Mouse (Mus musculus): ENCODE results near the gene Stx16.

Stx16 gene

DNA sequence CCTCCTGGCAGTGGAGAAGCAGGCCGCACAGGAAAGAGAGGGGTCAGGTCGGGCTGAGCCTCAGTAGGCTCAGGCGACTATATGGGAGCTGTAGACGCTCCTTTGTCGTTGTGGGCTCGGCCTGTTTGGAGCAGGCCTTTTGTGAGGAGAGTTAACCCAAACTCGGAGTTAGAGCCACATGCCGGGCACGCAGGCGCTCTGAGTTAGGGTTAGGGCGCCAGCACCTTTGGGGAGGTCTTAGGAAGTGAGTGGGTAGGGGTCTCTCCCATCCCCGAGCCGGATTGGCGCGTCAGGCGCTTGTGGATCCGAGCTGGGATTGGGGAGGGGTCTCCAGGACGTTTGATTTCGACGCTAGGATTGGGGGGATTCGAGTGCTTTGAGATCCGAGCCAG is 321 bp downstream of the Stx16 start:
- no peak for DNase-seq

DNA sequence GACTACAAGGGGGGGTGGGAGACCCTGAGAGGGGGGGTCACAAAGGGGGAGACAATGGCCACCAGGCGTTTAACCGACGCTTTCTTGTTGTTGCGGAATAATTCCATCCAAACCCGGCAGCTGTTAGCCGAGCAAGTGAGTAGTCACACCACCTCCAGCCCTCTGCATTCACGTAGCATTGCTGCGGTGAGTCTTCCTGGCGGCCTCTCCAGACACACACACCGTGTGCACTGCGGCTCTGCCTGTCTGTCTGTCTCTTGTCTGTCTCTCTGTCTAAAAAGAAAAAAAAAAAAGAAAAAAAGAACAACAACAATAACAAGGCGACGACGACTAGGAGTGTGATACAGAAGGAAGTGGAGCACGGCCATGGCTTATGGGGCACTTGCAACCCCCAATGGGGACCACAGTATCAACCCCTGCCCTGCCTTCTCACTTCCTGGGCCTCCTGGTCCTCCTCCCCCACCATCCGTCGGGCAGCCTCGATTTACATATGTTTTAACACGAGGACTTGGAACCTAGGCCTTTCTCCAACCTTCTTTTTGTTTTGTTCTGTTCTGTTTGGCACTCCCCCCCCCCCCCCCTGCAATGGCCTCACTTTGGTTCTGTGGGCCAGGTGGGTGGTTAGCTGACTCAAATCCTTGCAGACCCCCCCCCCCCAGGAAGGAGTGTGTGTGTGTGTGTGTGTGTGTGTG is 1.0 kb downstream of the Stx16 start:
- peak; percentile 39 to 47 for DNase-seq

DNA sequence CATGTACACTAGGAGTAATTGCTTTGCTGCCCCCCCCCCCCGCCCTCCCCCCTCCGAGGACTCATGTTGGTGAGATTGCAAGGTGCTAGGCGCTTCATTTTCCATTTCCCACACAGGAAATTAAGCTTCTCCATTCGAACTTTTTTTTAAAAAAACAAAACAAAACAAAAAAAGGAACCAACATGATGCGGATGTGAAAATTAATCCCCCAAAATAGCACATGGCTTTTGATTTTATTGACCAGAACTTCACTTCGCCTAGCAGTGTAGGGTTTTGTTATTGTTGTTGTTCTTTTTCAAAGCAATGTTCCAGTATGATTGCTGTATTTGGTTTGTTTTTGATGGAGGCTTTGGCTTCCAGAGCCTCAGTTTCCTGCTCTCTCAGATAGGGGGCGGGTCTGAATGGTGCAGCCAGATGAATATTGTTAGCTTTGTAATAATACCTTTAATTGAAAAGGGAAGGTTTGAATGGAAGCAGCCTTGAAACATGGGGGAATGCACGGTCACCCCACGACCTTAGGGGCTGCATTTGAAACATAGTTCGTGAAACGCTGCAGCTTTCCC is 1.7 kb downstream of the Stx16 start:
- no peak for DNase-seq

DNA sequence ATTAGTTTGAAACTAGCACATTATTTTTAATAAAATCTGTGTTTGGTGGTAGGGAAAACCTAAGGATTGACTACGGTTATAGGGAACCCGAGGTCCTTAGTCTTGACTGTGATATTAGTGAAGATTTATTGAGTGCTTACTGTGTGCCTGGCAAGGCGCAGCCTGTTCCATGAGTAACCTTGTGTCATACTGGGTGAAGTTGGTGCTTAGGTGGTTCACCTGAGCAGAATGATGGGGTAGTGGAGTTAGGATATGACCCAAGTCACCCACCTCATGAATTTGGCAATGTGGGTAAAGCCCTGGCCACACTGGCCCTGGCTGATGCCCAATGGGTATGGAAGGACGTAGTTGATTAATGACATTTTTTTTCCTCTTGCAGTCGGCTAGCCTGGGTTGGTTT is 5.7 kb downstream of the Stx16 start:
- DNase-seq, result no peak

DNA sequence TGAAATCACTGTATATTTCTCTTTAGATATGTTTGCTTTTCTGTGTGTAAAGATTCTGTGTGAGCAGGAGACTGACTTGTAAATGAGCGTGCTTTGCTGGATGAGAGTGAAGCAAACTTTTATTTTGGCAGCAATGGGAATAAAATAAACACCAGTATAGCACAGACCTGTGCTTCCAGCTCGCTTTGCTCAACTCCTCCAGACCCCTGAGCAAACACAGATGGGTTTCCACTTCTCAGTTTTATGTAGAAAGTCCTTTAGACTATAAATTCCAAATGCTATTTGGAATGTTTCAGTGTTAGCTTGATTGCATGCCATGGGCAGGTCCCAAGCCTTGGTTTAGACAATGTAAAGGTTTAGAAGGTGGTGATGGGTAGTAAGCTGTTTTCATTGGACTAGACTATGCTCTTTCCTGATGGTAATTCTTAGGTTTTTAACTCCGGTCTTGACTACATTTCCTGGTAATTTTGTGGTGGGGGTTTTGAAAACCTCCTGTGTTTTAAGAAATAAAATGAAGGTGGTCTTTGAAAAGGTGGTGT is 6.3 kb downstream of the Stx16 start:
- no peak for DNase-seq

DNA sequence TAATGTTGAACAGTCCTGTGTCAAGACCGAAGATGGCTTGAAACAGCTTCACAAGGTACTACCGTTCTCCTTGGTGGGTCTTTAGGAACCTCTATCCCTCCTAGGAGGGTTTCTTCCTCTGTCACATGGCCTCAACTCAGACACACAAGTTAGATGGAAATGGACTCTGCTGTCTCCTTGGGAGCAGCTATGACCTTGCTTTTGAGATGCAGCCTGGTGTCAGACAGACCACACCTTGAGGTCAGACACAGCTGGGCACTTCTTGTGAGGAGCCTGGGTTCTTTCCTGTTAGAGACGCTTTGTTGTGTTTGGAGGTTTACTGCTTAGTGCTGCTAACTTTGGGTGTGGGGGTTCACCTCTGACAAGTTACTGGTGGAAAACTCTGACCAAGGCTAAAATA is 19.0 kb downstream of the Stx16 start:
- no peak for DNase-seq

DNA sequence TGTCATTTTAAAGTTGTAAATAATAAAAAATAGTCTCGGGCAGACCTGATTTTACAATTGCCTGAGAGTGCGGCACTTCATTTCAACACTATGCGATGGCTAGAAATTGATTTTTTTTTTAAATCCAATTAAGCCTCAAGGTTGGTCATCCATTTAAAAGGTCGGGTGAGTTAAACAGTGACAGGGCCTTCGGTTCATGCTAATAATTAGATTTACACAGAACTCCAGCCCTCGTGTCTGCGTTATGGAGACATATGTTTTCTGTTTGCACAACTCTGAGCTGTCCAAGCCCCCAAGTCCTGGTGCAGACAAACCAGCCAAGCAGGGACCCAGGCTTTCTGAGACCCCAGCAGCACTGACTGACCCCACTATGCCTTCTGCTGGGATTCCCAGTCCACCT is 26.3 kb downstream of the Stx16 start:
- DNase-seq, result no peak

DNA sequence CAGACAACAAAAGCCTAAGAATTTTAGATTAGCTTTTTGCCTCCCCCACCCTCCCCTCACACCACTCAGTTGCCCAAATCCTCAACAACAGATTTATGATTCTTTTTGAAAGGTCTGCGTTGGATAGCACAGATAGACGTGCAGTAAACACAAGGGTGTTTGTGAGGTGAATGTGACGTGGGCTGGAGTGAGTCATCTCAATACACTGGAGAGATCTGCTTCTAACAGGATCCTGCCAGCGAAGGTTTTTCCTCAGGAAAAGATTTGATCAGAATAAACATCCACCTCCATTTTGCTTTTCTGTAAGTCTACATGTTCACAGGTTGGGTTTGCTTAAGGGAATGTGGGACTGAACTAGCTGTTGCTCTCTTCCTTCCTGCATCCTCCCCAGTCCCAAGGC is 27.4 kb downstream of the Stx16 start:
- DNase-seq, result no peak

DNA sequence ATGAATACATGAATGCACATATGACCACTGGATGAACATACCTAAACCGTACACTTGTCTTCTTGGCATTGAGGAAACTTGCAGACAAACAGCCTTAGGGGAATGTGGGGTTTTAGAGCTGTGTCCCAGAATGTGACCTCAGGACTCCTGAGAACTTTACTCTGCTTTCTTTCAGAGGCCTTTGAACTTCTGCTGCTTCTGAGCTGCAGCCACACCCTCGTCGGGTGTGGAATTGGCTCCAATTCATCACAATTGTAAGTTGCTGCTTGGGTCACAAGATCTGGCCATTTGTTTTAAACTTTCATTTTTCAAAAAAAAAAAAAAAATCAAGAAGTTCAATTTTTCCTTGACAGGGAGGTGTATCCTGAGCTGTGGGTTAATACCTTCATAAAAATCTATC is 31.3 kb downstream of the Stx16 start:
- no peak for DNase-seq

DNA sequence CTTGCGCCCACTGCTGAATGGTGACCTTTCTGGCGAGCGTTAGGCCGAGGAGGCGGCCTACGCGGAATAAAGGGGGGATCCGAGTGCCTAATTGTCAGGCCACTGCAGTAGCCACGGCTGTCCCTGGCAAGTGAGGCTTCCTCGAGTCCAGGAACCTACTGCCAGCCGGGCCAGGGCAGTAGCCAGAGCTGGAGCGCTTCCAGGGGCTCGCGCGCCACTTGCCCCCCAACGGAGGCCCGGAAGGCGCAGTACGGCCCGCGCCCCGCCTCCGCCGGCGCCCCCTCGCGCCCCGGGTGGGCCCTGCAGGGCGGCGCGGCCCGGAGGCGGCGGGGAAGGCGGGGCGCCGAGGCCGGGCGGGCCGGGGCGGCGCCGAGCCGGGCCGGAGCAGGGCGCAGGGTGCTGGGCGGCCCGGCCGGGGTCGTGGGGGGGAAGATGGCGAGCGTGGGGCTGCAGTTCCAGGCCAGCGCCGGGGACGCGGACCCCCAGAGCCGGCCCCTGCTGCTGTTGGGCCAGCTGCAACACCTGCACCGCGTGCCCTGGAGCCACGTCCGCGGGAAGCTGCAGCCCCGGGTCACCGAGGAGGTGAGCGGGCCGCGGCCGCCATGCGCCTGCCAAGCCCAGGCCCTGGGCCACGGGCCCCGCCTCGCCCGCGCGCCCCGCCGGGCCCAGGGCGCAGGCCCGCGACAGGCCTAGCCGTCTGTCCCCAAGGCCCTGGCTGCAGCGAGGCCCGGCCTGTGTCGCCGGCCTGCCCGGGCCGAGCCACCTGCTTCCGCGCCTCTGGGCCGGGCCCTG is 34.1 kb downstream of the Stx16 start, which contains the start of gene Npepl1:
Gene Npepl1 (plus strand): TSS at position 359 of the 792 bp plus-strand sequence.
- DNase-seq, result peak; percentile 54 to 74

DNA sequence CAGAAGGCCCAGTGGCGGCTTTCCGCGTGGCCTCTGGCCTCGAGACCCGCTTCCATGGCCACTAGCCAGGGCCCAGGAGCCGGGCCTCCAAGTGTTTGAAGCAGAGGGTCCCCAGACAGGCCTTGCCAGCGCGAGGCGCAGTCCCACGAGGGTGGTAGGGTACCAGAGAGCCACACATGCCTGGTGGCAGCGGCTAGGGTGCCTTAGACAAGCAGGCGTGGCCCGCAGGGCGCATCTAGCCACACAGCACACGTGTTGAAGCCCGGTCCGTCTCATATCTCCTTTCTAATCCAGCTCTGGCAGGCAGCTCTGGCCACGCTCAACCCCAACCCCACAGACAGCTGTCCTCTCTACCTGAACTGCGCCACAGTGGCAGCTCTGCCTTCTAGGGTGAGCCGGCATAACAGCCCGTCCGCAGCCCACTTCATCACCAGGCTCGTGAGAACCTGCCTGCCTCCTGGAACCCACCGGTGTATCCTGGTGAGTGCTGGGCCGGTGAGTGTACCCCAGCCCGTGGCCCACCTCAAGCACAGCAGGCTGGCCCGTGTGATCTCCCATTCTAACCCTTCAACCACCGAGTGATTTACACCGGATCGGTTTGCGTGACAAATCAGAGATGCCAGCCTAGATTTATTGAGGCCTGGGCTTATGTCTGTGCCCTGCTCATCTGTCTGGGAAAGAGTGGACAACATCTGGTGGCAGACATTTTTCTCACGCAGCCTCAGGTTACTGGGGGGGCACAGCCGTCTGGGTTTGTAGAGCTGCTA is 34.9 kb downstream of the Stx16 start:
- DNase-seq, result no peak

DNA sequence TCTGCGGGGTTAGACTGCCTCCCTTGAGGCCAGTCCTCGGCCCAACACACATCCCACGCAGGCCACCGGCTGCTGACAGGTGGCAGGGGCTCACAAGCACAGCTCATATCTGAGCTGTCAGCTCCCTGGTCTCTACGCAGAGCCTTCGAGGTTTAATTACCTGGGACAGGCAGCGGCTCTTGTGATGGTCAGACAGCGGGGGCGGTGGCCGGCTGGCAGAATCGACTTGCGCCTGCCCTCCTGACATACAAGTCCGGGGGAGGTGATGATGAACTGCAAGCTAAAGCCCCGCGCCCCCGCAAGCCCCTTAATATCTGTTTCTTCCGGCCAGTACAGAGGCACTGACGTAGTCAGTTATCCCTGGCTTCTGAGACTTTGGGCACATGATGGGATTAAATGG is 36.8 kb downstream of the Stx16 start:
- DNase-seq, result no peak

DNA sequence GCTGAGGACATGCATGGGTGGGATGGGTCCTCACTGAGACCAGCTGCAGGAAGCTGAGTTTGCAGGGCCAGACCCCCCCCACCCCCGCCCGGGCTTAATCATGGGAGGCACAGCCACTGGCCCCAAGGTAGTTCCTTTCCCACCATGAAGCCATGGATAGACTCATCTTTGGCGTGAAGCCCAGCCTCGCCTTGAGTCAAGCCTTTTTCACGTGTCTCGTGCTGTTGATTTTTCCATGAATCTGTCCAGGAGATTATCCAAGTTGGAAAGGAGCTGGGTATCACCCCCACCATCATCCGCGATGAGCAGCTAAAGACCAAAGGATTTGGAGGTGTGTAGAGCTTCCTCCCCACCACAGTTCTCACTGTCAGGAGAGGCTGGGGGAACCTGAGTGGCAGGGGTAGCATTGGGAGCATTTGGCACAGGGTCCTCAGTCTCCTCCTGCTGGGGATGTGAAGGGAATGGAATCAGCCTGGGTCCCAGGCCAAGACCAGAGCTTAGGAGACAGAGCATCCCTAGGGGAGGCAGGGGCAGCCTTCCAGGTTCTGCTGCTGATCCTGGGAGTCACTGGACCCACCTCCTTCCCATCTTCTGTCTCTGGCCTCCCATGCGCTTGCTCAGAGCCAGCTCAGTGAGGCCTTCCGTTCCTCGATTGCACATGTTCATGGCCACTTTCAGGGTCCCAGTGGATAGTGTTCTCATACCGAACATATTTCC is 38.2 kb downstream of the Stx16 start:
- no peak for DNase-seq

DNA sequence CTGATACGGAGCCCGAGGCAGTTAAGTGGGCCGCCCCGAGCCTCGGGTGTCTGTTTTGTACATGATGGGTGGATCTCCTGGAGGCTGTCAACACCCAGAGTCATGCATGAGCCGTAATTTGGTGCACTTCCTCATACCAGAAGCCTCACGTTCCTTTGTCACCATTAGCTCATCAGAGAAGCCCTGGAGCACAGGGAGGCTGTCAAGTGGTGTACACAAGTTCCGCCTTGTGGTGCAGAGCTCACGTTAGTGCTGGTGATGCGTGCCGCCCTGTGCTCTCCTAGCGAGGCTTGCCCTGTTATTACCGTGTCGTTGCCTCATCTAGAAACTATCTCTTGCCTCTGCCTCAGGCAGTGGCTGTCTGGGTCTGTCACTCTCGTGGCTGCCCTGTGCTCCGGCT is 40.8 kb downstream of the Stx16 start:
- no peak for DNase-seq

DNA sequence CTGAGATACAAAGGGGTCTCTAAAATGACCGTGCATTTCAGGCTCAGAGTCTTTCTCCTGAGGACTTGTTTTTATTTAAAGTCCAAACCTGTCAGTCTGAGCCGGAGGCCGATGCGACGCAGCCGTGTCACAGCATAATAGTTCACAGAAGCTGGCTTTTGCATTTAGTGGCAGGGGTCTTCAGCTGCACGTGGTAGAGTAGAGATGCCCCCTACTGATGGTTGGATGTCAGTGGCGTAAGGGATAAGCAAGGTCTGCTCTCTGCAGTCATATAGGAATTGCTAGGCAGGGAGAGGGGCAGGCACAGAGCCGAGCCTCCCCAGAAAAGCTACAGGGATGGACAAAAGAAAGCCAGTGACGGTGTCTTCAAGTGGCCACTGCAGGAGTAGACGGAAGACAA is 42.0 kb downstream of the Stx16 start:
- DNase-seq, result no peak

DNA sequence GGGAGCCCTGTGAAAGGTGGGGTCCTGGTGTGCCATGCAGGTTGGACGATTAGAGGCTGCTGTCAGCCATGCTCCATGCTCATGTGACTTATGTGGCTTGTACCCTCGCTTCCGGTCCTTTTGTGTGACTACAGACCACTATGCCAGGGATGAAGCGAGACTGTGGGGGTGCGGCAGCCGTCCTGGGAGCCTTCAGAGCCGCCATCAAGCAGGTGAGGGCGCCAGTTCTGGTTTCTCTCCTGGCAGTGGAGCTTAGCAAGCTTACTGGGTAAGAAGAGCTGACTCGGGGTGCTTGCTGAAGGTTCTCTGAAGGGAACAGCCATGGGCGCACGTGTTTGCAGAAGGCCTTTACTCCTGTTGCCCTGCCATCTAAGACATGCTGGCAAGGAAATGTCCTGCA is 43.2 kb downstream of the Stx16 start:
- no peak for DNase-seq

DNA sequence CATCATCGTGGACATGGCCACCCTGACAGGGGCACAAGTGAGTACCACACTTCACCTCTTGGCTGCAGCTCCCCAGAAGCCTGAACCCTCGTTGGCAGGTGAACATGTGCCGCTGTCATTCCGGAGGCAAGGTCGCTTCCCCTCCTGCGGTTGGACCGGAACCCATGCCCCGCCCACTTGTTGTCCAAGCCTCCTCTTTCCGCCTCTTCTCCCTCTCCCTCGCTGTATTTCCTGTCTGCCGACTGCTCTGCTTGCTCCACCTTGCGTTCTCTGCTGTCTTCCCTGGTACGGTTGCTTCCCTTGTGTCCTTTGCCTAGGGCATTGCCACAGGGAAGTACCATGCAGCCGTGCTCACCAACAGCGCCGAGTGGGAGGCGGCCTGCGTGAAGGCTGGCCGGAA is 44.5 kb downstream of the Stx16 start:
- DNase-seq, result no peak

DNA sequence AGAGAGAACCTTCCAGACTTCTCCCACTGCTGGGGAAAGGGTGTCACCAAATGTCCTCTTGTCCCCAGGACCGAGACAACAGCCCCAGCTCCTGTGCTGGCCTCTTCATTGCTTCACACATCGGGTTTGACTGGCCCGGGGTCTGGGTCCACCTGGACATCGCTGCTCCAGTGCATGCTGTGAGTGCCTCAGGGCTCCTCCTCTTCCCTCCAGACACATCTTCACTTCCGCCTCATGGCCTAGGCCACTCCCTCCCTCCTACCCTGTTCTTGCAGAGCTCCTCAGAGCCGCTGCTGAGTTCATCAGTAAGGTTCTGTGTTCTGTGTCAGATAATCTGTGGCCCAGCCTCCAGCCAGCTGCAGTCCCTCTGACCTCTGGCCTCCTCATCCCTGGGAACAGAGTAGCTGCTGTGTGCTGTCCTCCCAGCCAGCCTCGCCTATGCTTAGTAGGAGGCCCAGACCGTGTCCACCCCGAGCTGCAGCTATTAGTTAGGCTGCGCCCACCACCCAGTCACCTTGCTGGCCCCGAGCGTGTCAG is 45.4 kb downstream of the Stx16 start:
- no peak for DNase-seq

DNA sequence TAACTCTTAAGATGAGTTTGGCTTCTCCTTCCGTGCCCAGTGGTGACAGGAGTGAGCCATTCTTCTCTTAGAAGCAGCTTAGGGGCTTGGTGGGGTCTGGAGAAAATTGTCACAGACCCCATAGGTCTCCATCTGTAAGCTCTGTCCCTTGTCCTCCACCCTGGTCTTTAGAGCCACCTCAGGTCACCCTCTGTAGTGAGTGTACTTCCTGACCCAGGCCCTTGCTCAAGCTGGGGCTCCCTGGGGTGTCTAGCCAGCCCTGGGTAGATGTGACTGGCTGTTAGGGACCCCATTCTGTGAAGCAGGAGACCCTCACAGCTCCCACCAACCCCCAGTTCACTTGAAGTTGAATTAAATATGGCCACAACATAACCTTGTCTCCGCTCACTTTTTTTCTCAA is 46.2 kb downstream of the Stx16 start:
- no peak for DNase-seq

DNA sequence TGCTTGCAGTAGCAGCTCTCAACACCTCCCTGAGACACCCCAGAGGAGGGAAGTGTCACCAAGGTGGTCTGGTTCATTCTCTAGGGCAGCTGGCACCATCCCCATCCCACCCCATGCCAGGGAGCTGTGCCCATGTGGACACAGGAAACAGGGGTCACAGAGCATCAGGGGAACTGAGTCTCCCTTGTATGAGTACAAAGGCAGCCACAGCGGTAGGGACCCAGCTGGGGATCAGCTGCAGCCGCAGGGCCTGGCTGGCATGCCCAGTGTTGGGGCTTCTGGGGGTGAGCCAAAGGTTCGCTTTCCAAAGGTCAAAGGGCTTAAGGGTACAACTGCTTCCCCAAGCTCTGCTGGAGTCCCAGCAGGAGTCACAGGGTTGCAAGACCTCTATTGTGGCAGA is 47.6 kb downstream of the Stx16 start:
- no peak for DNase-seq

DNA sequence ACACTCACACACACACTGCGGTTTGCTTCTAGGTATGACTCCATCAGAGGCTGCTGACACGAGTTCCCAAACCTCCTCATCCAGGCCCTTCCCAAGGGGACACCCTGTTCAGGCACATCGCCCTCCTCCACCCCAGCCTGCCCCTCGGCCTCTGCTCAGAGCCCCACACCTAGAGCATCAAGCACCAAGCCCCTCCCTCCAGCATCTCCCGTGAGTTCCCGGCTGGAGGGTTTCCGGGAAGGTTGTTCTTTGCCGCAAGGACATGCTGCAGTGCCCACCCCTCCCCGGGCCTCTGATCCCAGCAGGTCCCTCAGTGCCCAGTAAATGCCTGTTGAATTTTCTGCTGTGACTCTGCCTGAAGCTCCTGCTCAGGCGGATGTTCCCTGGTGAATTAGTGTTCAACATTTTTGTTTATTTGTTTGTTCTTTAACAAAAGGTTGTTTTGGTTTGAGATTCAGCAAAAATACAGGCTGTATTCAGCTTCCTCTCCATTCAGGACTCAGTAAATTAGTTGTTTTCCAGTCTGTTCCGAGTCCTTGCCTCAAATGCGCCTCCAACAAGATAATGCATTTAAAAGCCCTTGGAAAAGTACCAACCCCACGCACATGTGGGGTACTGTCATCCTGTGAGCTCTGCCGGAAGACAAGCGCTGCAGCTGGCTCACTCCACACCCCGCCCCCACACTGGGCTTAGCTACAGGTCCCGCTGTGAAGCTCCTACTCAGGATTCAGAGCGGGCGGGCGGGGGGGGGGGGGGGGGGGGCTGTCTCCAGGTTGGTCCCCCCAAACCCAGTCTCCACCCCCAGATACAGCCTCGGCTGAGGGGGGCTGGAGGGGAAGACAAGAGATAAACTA is 50.6 kb downstream of the Stx16 start:
- no peak for DNase-seq

Data from spleen, adult 18-20 months (tissue).